Mouse (Mus musculus) cerebellum, adult 8-10 months (tissue): ENCODE measurements at regions not wholly inside any gene's neighbourhood (a gene's known extent, or its start where the extent isn't known, plus 50 kb on each side); places are given as distances from the start of the nearest gene placed in this dataset.

Experiments
- DNase-seq: peaks from one replicate; pipeline ENCODE4 v3.0.0; 2022

DNA sequence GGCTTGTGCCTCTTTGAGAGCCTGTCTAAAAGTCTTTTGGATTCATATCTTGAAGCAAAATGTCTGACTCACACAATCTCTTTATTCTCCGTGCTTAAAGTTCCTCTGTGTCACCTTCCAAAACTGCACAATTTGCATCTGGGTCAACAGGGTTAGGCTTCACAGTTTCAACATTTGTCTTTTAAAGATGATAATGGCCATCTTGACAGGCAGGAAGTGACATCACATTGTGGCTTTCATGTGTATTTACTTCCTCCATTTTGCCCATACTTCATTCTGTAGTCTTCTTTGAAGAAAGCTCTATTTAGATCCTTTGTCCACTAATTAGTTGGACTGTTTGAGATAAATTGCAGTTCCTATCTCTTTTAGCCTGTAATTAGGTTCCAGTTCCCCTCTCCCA, 135.1 kb downstream of the Ndufa10 start:
- DNase-seq: no peak

- DNase-seq: no peak
Observed at GRCm38 (mm10) chr1:92337450-92337849, 136.2 kb downstream of the Ndufa10 start.

GRCm38 (mm10) chr1:92332248-92332584, 136.7 kb upstream of the Hdac4 start:
- DNase-seq: no peak

- no peak for DNase-seq
Observed at GRCm38 (mm10) chr1:92331559-92332247, 136.2 kb upstream of the Hdac4 start.

- DNase-seq: no peak
Observed at GRCm38 (mm10) chr1:92330181-92330580, 134.7 kb upstream of the Hdac4 start.

DNA sequence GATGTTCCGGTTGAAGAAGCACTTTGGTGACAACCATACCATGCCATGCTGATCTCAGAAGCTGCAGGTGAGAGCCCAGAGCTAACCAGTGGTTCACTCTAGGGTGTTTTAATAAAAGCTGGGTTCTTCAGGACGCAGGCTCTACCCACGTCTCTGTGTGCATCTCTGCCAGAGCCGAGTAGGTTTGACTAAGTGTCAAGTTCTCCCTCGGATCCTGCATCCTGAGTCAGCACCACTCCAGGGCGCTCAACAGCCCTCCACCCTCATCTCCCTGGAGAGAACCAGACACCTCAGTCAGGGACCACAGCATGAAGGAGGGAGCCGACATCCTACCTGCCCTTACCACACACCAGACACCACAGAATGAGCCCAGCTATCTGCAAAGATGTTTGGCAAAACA, 134.0 kb upstream of the Hdac4 start:
- DNase-seq: no peak

GRCm38 (mm10) chr1:92327141-92327540, 131.6 kb upstream of the Hdac4 start:
- DNase-seq: no peak

GRCm38 (mm10) chr1:92325281-92325680, 129.8 kb upstream of the Hdac4 start:
- no peak for DNase-seq

- no peak for DNase-seq
Observed at GRCm38 (mm10) chr1:92324091-92324950, 128.8 kb upstream of the Hdac4 start.

GRCm38 (mm10) chr1:92317131-92317530, 121.6 kb upstream of the Hdac4 start:
- DNase-seq: no peak

DNA sequence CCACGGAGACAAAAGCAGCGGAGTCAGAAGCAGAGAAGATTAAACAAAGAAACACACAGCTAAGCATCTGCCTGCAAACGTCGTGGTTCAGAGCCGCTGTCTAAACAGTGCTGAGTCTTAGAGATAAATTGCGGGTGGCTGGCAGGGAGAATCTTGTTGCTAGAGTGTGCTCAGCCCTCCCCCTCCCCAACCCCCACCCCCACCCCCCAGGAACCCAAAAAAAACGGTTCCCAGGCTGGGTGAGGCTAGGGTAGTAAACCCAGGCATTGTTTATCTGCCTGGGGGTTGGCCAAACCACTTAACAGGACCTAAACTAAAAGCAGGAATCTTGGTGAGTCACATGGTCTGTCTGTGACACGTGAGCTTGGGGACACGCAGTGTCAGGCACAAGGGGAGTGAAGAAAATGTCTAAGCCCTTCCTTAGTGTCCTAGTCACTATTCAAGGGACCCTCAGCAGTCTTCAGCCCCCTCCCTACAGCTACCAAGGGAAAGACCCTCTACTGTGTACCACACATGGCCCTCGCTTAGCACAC, 120.8 kb upstream of the Hdac4 start:
- DNase-seq: no peak

DNA sequence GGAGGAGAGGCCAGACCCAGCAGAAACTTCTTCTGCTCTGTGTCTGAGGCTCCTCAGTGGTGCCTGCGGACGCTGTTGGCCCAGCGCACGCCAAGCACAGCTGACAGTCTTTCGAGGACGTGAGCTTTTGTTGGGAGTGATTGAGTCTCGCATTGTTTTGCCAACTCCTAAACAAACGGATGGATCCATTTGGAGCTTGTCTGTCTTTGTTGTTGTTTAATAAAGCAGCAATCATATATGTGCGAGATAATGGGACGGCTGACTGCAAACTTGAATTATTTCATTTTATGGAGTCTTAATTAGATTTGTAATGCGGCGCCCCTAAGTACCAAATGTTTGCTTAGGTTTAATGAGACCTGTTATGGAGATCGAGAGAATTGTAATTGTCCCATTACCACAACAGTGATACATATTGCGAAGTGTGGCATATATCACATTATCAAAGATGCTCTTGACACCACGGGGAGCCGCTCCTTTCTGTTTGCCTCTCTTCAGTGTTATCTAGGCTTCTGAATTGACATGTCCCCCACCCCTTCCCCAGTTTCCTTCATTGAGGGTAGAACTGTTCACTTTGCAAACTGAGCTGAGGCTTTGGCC, 117.6 kb upstream of the Hdac4 start:
- DNase-seq: no peak

DNA sequence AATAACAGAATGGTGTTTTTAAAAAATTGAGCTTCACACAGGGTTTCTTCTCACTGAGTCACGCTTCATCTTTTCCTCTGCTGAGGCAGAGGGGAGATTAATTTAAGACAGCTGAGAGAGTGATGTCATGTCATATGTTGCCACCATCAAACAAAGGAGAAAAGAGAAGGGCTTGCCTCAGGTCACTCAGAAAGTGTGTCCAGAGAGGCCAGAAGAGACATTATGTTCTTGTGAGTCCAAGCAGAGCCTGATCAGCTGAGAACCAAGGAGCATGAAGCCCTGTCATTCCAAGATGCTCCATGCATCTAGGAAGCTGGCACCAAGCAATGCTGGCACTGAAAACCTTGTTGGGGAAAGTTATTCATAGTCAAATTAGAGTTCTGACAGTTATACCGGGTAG, 114.4 kb upstream of the Hdac4 start:
- DNase-seq: no peak

- no peak for DNase-seq
Observed at GRCm38 (mm10) chr1:92309381-92309780, 113.9 kb upstream of the Hdac4 start.

DNA sequence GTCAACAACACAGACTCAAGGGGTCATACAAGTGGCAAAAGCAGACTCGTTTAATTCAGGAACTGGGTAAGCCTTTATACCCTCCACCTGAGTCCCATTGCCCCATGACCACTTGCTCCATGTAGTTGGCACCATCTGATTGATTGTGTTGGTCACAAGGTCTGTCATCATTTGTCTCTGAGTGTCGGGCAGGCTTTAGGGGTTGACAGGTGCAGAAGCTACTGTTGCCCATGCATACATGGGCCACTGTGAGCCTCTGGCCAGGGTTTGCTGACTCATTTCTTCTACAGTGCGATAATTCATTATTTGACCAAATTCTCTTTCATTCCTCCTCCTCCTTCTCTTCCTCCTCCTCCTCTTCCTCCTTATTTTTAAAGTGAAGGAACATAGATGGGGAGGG, 113.0 kb upstream of the Hdac4 start:
- no peak for DNase-seq

DNA sequence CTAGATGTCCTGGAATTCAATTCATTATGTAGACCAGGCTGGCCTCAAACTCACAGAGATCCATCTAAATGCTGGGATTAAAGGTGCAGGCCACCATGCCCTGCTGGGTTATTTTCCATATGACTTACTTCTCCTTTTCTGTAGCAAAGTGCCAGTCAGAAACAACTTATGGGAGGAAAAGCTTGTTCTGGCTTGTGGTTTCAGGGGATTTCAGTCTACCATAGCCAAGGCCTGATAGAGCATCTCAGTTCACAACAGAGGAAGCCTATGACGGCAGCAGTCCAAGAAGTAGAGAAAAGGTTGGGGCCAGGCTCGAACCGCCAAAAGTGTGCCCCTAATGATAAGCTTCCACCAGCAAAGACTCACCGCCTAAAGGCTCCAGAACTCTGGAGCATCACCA, 110.5 kb upstream of the Hdac4 start:
- no peak for DNase-seq

DNA sequence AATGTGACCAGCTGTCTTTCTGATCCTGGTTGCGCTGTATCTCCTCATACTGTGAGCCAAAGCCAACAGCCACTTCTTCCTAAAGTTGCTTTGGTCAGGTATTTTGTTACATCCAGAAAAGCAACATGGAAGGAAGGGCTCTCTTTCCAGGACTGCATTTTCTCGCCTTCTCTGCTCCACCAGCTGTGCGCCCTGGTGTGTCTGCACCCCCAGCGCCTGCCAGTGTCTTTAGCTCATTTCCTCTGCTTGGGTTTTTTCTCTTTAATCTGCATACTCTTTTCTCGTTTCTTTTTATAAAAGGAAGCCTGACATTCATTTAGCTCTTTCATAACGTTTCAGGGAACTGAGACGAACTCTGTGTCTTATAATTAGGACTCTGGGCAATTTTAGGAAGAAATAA, 103.5 kb upstream of the Hdac4 start:
- no peak for DNase-seq

DNA sequence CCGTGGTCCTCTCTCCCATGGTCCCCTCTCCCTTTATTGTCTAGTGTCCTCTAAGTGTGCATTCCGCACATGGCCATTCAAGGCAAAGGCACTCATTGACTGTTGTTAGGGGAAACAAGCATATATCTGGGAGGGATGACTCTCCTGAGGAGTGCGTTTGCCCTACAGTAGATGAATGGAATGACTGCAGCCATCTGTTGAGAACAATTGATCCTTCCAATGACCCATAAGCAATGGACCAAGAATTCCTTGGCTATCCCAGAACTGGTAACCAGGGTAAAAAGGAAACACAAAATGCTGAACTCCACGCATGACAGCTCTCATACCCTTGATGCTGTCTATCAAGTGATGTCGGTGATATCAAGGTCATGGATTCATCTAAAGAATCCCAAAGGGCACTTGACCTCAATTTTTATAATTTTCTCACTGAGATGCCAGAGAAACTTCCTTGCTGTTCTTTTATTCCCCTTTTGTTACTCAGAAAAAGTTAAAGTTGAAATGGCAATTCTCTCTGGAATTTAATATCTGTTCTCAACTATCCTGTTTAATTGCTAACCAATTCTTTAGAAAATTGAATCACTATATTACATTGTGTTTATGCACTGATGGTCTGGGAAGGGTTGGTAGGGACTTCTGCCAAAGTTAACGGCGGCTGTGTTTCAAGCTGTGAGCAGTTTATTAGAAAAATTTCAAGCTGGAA, 97.3 kb upstream of the Hdac4 start:
- DNase-seq: no peak

- no peak for DNase-seq
Observed at GRCm38 (mm10) chr1:92286966-92287342, 91.5 kb upstream of the Hdac4 start.

- no peak for DNase-seq
Observed at GRCm38 (mm10) chr1:92286013-92286965, 90.8 kb upstream of the Hdac4 start.

GRCm38 (mm10) chr1:92284155-92284554, 88.7 kb upstream of the Hdac4 start:
- DNase-seq: no peak

DNA sequence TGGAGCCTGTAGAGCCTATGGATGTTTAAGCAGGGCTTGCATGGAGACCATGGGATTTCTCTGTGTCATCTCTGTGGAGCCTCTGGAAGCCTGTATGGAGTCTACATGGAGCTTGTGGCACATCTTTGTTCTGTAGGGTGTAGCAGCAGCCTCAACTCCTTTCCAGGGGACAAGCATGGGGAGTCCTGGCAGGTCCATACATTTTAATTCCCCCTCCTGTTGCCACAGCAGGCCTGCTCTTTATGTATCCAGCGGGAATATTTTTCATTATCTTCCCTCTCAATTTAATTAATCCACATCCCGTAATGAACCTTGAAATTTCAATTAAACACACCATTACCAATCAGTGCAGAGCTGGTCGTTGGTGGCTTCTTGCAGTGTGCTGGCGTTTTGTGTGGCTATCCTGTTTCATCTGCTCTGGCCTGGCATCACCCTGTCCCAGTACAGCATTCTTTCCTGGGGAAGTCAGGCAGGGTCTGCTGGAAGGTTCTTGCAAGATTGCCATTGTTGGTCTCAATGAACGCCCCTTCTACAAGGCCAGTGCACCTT, 81.8 kb upstream of the Hdac4 start:
- no peak for DNase-seq
